Mouse (Mus musculus) neural tube, embryonic 12.5 days (tissue): Measurements from ENCODE around the gene Phactr4. TPM values are rescaled to one million over a fixed set of nuclear protein-coding genes. Genes with fewer than 3 reads are reported as not detected.

ENCODE experiments used
- ATAC-seq: fragments of 200-750 bp; cut with Nextera tagmentation; 2 replicates; pipeline ENCODE4 v1.8.0; 2017; ENCODE audit warnings: low read depth, mild to moderate bottlenecking, moderate TSS enrichment, moderate library complexity; ENCODE audit not compliant: low FRiP score
- H3K27ac ChIP-seq: fragments of 300-500 bp; sonication (generic); 2 replicates; pipeline ENCODE4 v1.5.1; 2016
- H3K27me3 ChIP-seq: fragments of 300-500 bp; sonication (generic); replicated peaks from 2 replicates; pipeline ENCODE4 v1.6.1; 2016; ENCODE audit warnings: mild to moderate bottlenecking
- H3K36me3 ChIP-seq: fragments of 300-500 bp; sonication (generic); 2 replicates; pipeline ENCODE4 v1.6.1; 2016; ENCODE audit warnings: mild to moderate bottlenecking
- H3K4me1 ChIP-seq: fragments of 300-500 bp; sonication (generic); 2 replicates; pipeline ENCODE4 v1.6.1; 2016
- H3K4me2 ChIP-seq: fragments of 300-500 bp; sonication (generic); replicated peaks from 2 replicates; pipeline ENCODE4 v1.6.1; 2016; ENCODE audit warnings: mild to moderate bottlenecking
- H3K4me3 ChIP-seq: fragments of 300-500 bp; sonication (generic); 2 replicates; pipeline ENCODE4 v1.5.1; 2016
- H3K9ac ChIP-seq: fragments of 300-500 bp; sonication (generic); 2 replicates; pipeline ENCODE4 v1.6.1; 2016; ENCODE audit warnings: mild to moderate bottlenecking
- H3K9me3 ChIP-seq: fragments of 300-500 bp; sonication (generic); 2 replicates; pipeline ENCODE4 v1.6.1; 2016; ENCODE audit warnings: mild to moderate bottlenecking
- WGBS: fragments of 180-500 bp; shearing (Covaris S2); methylation state at CpG from one replicate; pipeline ENCODE4 v1.1.7; 2016; 5-methylcytosine and 5-hydroxymethylcytosine counted together
- microRNA-seq: library from miRNA; unstranded; fragments of <30 nt; microRNA quantifications from one replicate; pipeline ENCODE4, GENCODE M21; 2017
- polyA plus RNA-seq: library from polyadenylated mRNA; unstranded; fragments of >200 nt; fragmentation: Nextera tagmentation; extraction: Ambion mirVana; gene quantifications from 2 replicates; pipeline ENCODE4 v1.2.1, GENCODE M21; 2016

The Phactr4 gene
- polyA plus RNA-seq, 1 experiment from 2014 or later, result 18.3 TPM

GRCm38 (mm10) chr4:132312627-132313026 lies 109.7 kb downstream of the Phactr4 start:
- Histone ChIP-seq H3K4me3 (no peak overlapping the region), H3K4me1 (peaks cover 13% of the 10 kb centered on the region; the same call in 1 of the 2 replicates), H3K36me3 (peaks cover 60% of the 10 kb centered on the region), H3K27me3 (no peaks in the 10 kb centered on the region), H3K9ac (no peak overlapping the region), H3K9me3 (no peaks in the 10 kb centered on the region), H3K4me2 (no peak overlapping the region), H3K27ac (no peak overlapping the region)
- WGBS, result 86% methylated on average over 5 of the region's 5 CpGs
- ATAC-seq, result no peak

DNA sequence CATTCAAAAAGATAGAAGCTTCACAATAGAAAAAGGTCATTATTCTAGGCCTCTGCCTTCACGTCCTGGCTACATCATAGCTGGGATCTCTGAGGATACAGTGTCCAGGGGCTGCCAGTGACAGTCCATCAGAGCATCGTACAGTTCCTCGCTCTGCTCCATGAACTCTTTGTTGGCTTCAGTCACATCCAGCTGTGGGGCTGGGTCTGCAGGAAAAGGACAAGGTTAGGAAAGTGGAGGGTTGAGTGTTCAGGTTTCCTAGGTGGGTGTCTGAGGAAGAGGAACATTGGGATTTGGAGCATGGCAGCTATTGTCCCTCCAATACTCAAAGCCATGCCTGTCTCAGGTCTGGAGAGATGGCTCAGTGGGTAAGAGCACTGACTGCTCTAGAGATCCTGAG lies 110.5 kb downstream of the Phactr4 start:
- Histone ChIP-seq H3K4me3 (no peak overlapping the region), H3K36me3 (peaks cover 53% of the 10 kb centered on the region), H3K4me1 (peaks cover 13% of the 10 kb centered on the region; the same call in 1 of the 2 replicates), H3K4me2 (no peak overlapping the region), H3K27ac (no peak overlapping the region), H3K9me3 (no peaks in the 10 kb centered on the region), H3K27me3 (no peaks in the 10 kb centered on the region), H3K9ac (no peak overlapping the region)
- WGBS, result 42% methylated on average over 3 of the region's 3 CpGs
- ATAC-seq, result no peak

GRCm38 (mm10) chr4:132311209-132311608 lies 111.1 kb downstream of the Phactr4 start:
- Histone ChIP-seq H3K4me3 (no peak overlapping the region), H3K27me3 (no peaks in the 10 kb centered on the region), H3K27ac (no peak overlapping the region), H3K36me3 (peaks cover 47% of the 10 kb centered on the region), H3K4me2 (no peak overlapping the region), H3K4me1 (peaks cover 13% of the 10 kb centered on the region; the same call in 1 of the 2 replicates), H3K9ac (no peak overlapping the region), H3K9me3 (no peaks in the 10 kb centered on the region)
- WGBS, result 39% methylated on average over 1 of the region's 1 CpGs
- ATAC-seq, result no peak

GRCm38 (mm10) chr4:132309849-132310472 lies 112.3 kb downstream of the Phactr4 start:
- H3K9me3 ChIP-seq, result no peaks in the 10 kb centered on the region
- no peaks in the 10 kb centered on the region for H3K27me3 ChIP-seq
- H3K27ac ChIP-seq, result no peak overlapping the region
- peaks cover 13% of the 10 kb centered on the region; the same call in 1 of the 2 replicates for H3K4me1 ChIP-seq
- H3K4me2 ChIP-seq, result peak overlapping the region; percentile 73
- H3K36me3 ChIP-seq, result peaks cover 41% of the 10 kb centered on the region
- H3K4me3 ChIP-seq, result peak overlapping the region; percentile 78
- WGBS, result 28% methylated on average over 10 of the region's 10 CpGs
- peak overlapping the region; percentile 83 for H3K9ac ChIP-seq
- ATAC-seq, result no peak

GRCm38 (mm10) chr4:132309140-132309848 lies 113.0 kb downstream of the Phactr4 start:
- ATAC-seq, result peak; percentile 25; the same call in 1 of the 2 replicates
- 1% methylated on average over 15 of the region's 15 CpGs for WGBS
- peak overlapping the region; percentile 75; the same call in 1 of the 2 replicates for H3K27ac ChIP-seq

GRCm38 (mm10) chr4:132308437-132309139 lies 113.7 kb downstream of the Phactr4 start:
- H3K4me2 ChIP-seq, result peak overlapping the region; percentile 73
- peak; percentile 88 for ATAC-seq
- H3K27ac ChIP-seq, result peak overlapping the region; percentile 75
- H3K9me3 ChIP-seq, result no peaks in the 10 kb centered on the region
- peak overlapping the region; percentile 83 for H3K9ac ChIP-seq
- H3K27me3 ChIP-seq, result no peaks in the 10 kb centered on the region
- 2% methylated on average over 41 of the region's 41 CpGs for WGBS
- H3K4me3 ChIP-seq, result peak overlapping the region; percentile 78
- peaks cover 13% of the 10 kb centered on the region; the same call in 1 of the 2 replicates for H3K4me1 ChIP-seq
- H3K36me3 ChIP-seq, result peaks cover 34% of the 10 kb centered on the region

More at GRCm38 (mm10) chr4:132309140-132309848, 113.0 kb downstream of the Phactr4 start:
- Histone ChIP-seq H3K9ac (peak overlapping the region; percentile 83), H3K4me1 (peaks cover 13% of the 10 kb centered on the region; the same call in 1 of the 2 replicates), H3K4me2 (peak overlapping the region; percentile 73), H3K4me3 (peak overlapping the region; percentile 78), H3K9me3 (no peaks in the 10 kb centered on the region), H3K27me3 (no peaks in the 10 kb centered on the region), H3K36me3 (peaks cover 41% of the 10 kb centered on the region)

DNA sequence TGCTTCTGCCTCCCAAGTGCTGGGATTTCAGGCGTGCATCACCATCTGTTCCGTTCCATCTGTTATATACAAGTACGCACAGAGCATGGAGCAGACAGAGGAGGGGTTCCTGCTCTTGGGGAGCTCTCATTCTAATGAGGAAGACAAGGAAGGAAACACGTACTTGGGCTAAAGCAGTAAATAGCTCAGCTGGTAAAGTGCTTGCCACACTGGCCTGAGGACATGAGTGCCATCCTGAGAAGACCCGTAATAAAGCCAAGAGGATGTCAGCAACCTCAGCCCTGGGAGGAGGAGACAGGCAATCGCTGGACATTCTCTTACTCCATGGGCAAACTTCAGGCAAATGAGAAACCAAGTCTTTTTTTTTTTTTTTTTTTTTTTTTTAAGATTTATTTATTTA lies 116.3 kb downstream of the Phactr4 start:
- H3K4me3 ChIP-seq, result no peak overlapping the region
- H3K36me3 ChIP-seq, result peaks cover 10% of the 10 kb centered on the region
- no peak overlapping the region for H3K4me2 ChIP-seq
- H3K4me1 ChIP-seq, result peaks cover 18% of the 10 kb centered on the region
- H3K9me3 ChIP-seq, result no peaks in the 10 kb centered on the region
- WGBS, result 78% methylated on average over 6 of the region's 6 CpGs
- no peak for ATAC-seq
- no peak overlapping the region for H3K9ac ChIP-seq
- no peak overlapping the region for H3K27ac ChIP-seq
- H3K27me3 ChIP-seq, result no peaks in the 10 kb centered on the region

Small RNA genes lying within 50 kb of the gene (microRNA-seq; reads per million reads assigned to microRNA genes)
- gene Gm25707, result not detected

Other genes starting within 250 kb of the Phactr4 start
- 155 and 158 TPM in 2 replicates for gene Ythdf2, start 210.2 kb downstream of the Phactr4 start, polyA plus RNA-seq
- 41.9 and 45.4 TPM in 2 replicates for gene Gmeb1, start 160.9 kb downstream of the Phactr4 start, polyA plus RNA-seq
- 48.6 and 55.8 TPM in 2 replicates for gene Taf12, start 148.1 kb downstream of the Phactr4 start, polyA plus RNA-seq
- gene Rab42, start 119.1 kb downstream of the Phactr4 start, polyA plus RNA-seq, result 1.0 and 1.2 TPM in 2 replicates
- gene Trnau1ap, start 93.0 kb downstream of the Phactr4 start, polyA plus RNA-seq, result 77.1 and 77.9 TPM in 2 replicates
- gene Rcc1, start 68.9 kb downstream of the Phactr4 start, polyA plus RNA-seq, result 71.0 and 75.8 TPM in 2 replicates
- 18.8 and 24.2 TPM in 2 replicates for gene Med18, start 41.4 kb upstream of the Phactr4 start, polyA plus RNA-seq
- gene Sesn2, start 88.0 kb upstream of the Phactr4 start, polyA plus RNA-seq, result 10.2 and 10.3 TPM in 2 replicates
- gene Atpif1, start 111.2 kb upstream of the Phactr4 start, polyA plus RNA-seq, result 1,288 and 1,313 TPM in 2 replicates
- gene Dnajc8, start 113.1 kb upstream of the Phactr4 start, polyA plus RNA-seq, result 167 and 191 TPM in 2 replicates
- gene Ptafr, start 141.6 kb upstream of the Phactr4 start, polyA plus RNA-seq, result 0.64 and 0.66 TPM in 2 replicates
- gene Eya3, start 216.5 kb upstream of the Phactr4 start, polyA plus RNA-seq, result 23.7 and 26.1 TPM in 2 replicates